In the genomic region with DNA sequence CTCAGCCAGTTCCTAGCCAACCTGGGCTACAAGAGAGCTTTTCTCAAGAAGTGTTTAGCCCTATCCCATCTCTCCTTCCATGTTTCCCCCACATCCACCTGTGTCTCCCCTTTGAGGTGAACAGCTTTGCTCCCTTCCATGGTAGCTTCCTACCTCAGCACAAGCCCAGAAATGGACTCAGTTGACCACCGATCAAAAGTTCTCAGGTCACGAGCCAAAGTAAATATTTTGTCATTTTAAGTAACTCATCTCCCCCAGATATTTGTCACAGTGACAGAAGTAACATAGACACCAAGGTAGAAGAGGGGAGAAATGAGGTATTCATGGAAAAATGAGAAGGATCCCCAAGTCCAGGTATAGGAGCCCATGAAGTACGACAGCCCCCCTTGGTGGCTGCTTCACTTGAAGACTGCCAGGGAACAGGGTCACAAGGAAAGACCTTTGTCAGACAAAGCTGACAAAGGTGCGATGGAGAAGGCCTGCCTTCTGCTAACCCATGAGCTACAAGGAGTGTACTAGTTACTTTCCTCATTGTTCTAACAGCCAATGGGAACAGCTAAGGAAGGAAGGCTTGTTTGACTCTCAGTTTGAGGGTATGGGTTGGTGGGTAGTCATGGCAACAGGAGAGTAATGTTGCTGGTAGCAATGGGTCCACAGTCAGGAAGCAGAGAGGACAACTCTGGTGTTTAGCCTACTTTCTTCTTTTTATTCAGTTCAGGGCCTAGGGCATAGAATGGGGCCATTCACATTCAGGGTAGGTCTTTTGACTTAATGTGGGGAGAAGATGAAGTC, we compare ENCODE assay signal across 34 mouse cellular contexts.
"Had no signal": no experiment of that assay in that cellular context is flagged by ENCODE, and none has a peak within 500 bp of the region (broad histone marks: within the 10 kb centered on the region; RNA-seq: fewer than 3 reads in every experiment).

No protein-coding gene starts in this region.

- H3K9ac ChIP-seq: heart, embryonic 12.5 days; heart, embryonic 13.5 days; heart, embryonic 15.5 days; hindbrain, embryonic 12.5 days; hindbrain, embryonic 13.5 days; hindbrain, embryonic 14.5 days; hindbrain, embryonic 15.5 days; intestine, embryonic 15.5 days; kidney, embryonic 15.5 days had no signal

- H3K4me1 ChIP-seq: hindbrain, embryonic 12.5 days; intestine, embryonic 15.5 days; kidney, embryonic 15.5 days had no signal

- H3K27me3 ChIP-seq: heart, embryonic 12.5 days; heart, embryonic 13.5 days; heart, embryonic 15.5 days; hindbrain, embryonic 12.5 days; hindbrain, embryonic 13.5 days; hindbrain, embryonic 15.5 days; intestine, embryonic 15.5 days; kidney, embryonic 15.5 days had no signal

- DNase-seq: heart, adult 2 months; heart, postnatal 10 days; heart, postnatal 14 days; heart, postnatal 36 days; heart, postnatal 4 days; kidney, adult 11 months; kidney, adult 18-20 months; kidney, adult 2 months; kidney, adult 8-10 months; kidney, adult 9 months; kidney, postnatal 10 days; kidney, postnatal 14 days; kidney, postnatal 36 days; kidney, postnatal 4 days; layer of hippocampus, adult 9-11 months had no signal

- H3K36me3 ChIP-seq: heart, embryonic 10.5 days; heart, embryonic 12.5 days; heart, embryonic 13.5 days; heart, embryonic 15.5 days; hindbrain, embryonic 12.5 days; hindbrain, embryonic 13.5 days; hindbrain, embryonic 15.5 days; intestine, embryonic 15.5 days; kidney, embryonic 15.5 days had no signal

- ATAC-seq: hindbrain, embryonic 16.5 days; hindbrain, postnatal 0 days; inflammation-experienced regulatory T-cells, adult 6 months; intestine, embryonic 15.5 days; intestine, embryonic 16.5 days; intestine, postnatal 0 days had no signal

- H3K4me2 ChIP-seq: heart, embryonic 11.5 days; heart, embryonic 12.5 days; heart, embryonic 13.5 days; heart, embryonic 15.5 days; hindbrain, embryonic 12.5 days; hindbrain, embryonic 13.5 days; hindbrain, embryonic 14.5 days; hindbrain, embryonic 15.5 days; intestine, embryonic 15.5 days; kidney, embryonic 15.5 days had no signal

- H3K27ac ChIP-seq: heart, adult 2 months; heart, embryonic 10.5 days; heart, embryonic 13.5 days; heart, embryonic 15.5 days; hindbrain, embryonic 10.5 days; hindbrain, embryonic 12.5 days; hindbrain, embryonic 13.5 days; hindbrain, embryonic 14.5 days; hindbrain, embryonic 15.5 days; hindbrain, postnatal 0 days; intestine, embryonic 15.5 days; kidney, embryonic 15.5 days; kidney, postnatal 0 days; layer of hippocampus, adult 2 months had no signal

- H3K4me3 ChIP-seq: heart, adult 2 months; heart, embryonic 10.5 days; heart, embryonic 12.5 days; heart, embryonic 13.5 days; heart, embryonic 15.5 days; hindbrain, embryonic 10.5 days; hindbrain, embryonic 12.5 days; hindbrain, embryonic 13.5 days; hindbrain, embryonic 15.5 days; intestine, embryonic 15.5 days; kidney, embryonic 15.5 days; layer of hippocampus, adult 2 months had no signal

- H3K9me3 ChIP-seq: heart, embryonic 10.5 days; heart, embryonic 12.5 days; heart, embryonic 13.5 days; heart, embryonic 15.5 days; hindbrain, embryonic 10.5 days; hindbrain, embryonic 12.5 days; hindbrain, embryonic 13.5 days; hindbrain, embryonic 15.5 days; intestine, embryonic 15.5 days; kidney, embryonic 15.5 days had no signal
